In genomic region chr8:115450789-115451188, GRCm38 (mm10) we compare ENCODE assay signal across 23 mouse cellular contexts.
"Had no signal": no experiment of that assay in that cellular context is flagged by ENCODE, and none has a peak within 500 bp of the region (broad histone marks: within the 10 kb centered on the region; RNA-seq: fewer than 3 reads in every experiment).

No protein-coding gene starts in this region.

- H3K9me3 ChIP-seq: limb, embryonic 10.5 days; limb, embryonic 13.5 days; liver, embryonic 12.5 days; liver, embryonic 15.5 days; lung, embryonic 15.5 days; midbrain, embryonic 12.5 days; midbrain, embryonic 15.5 days; neural tube, embryonic 13.5 days; stomach, embryonic 15.5 days had no signal

- H3K4me3 ChIP-seq: layer of hippocampus, adult 2 months; limb, embryonic 10.5 days; limb, embryonic 13.5 days; liver, embryonic 12.5 days; liver, embryonic 15.5 days; lung, embryonic 15.5 days; midbrain, embryonic 12.5 days; midbrain, embryonic 15.5 days; myocyte; neural tube, embryonic 13.5 days; stomach, embryonic 15.5 days had no signal

- H3K4me1 ChIP-seq: liver, embryonic 12.5 days; liver, embryonic 15.5 days; midbrain, embryonic 15.5 days; neural tube, embryonic 13.5 days; stomach, embryonic 15.5 days had no signal

- H3K4me2 ChIP-seq: limb, embryonic 13.5 days; liver, embryonic 12.5 days; liver, embryonic 15.5 days; lung, embryonic 15.5 days; midbrain, embryonic 12.5 days; midbrain, embryonic 15.5 days; neural tube, embryonic 13.5 days; stomach, embryonic 15.5 days had no signal

- ATAC-seq: liver, embryonic 12.5 days; midbrain, embryonic 15.5 days had no signal

- H3K9ac ChIP-seq: limb, embryonic 13.5 days; liver, embryonic 12.5 days; liver, embryonic 15.5 days; lung, embryonic 15.5 days; midbrain, embryonic 12.5 days; midbrain, embryonic 15.5 days; neural tube, embryonic 13.5 days; stomach, embryonic 15.5 days had no signal

- DNase-seq: kidney, adult 8-10 months; kidney, postnatal 25 days; layer of hippocampus, adult 9-11 months; liver; lung, adult 18-20 months; lung, postnatal 10 days; lung, postnatal 36 days; retina, postnatal 1 day; right cerebral cortex, postnatal 25 days; spleen, adult 18-20 months; thymus, adult 18-20 months; thymus, postnatal 36 days had no signal

- H3K36me3 ChIP-seq: limb, embryonic 10.5 days; limb, embryonic 13.5 days; liver, embryonic 12.5 days; liver, embryonic 15.5 days; lung, embryonic 15.5 days; midbrain, embryonic 12.5 days; midbrain, embryonic 15.5 days; neural tube, embryonic 13.5 days; stomach, embryonic 15.5 days had no signal

- H3K27me3 ChIP-seq: liver, embryonic 12.5 days; liver, embryonic 15.5 days; midbrain, embryonic 12.5 days; midbrain, embryonic 15.5 days; neural tube, embryonic 13.5 days; stomach, embryonic 15.5 days had no signal

- H3K27ac ChIP-seq: layer of hippocampus, adult 2 months; limb, embryonic 10.5 days; limb, embryonic 13.5 days; liver, embryonic 12.5 days; liver, embryonic 15.5 days; lung, embryonic 15.5 days; midbrain, embryonic 12.5 days; midbrain, embryonic 15.5 days; neural tube, embryonic 13.5 days; stomach, embryonic 15.5 days had no signal
